Mouse (Mus musculus) skeletal muscle tissue, adult 2 months (tissue): ENCODE data around the gene Nav2.

ENCODE experiments used
- DNase-seq: peaks from one replicate; pipeline ENCODE4 v3.0.0-alpha.2; 2012; ENCODE audit warnings: low read depth, low spot score

Gene Nav2

GRCm38 (mm10) chr7:49548397-49548796, 639.9 kb downstream of the Nav2 start:
- DNase-seq: no peak

DNA sequence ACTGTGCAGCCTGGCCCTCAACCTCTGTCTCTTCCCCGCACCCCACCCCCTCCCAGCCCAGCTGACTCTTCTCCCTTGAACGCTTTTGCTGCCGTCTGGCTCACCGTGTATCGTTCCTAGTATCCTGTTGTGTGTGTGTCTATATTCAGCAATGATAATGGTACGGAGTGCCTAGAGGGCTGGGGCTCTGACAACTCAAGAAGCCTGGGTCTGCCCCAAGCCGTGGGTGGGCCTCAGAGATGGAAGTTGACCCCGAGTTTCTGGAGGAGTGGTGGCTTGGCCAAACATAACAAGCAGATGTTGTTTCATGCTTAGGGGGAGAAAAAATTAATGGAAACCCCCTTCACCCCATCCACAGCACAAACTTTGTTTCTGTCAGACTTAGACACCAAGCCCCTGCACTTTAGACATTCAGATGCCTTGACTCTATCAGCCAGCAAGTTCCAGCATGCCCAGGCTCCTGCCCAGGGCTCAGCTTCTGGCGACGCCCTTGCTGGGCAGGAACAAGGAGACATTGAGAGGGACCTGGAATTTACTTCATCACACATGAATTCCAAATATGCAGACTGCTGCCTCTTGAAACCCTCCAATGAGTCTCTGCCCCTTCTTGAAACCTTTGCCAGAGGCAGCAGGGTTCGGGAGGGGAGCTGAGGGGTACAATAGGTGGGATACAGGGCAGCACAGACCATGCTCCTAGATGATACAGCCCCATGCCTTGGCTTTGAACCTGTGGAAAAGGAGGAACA, 644.9 kb downstream of the Nav2 start:
- DNase-seq: no peak

DNA sequence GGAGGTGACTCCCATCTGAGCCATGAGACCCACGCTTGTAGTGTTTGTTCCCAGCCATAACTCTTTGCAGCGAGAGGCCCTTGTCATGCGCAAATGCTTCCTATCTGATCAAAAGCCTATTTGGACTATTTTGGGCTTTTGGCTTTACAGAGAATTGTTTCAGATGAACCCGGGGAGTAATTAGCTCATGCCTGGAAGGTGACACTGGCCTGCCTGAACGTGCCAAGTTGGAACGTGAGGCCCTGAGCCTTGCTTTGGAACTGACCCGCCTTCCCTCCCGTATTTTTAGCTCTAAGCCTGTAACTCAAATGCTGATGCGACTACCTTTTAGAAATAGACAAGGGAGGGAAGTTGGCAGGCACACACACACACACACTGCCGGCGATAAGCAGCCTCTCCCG, 649.7 kb downstream of the Nav2 start:
- peak; percentile 18 for DNase-seq

DNA sequence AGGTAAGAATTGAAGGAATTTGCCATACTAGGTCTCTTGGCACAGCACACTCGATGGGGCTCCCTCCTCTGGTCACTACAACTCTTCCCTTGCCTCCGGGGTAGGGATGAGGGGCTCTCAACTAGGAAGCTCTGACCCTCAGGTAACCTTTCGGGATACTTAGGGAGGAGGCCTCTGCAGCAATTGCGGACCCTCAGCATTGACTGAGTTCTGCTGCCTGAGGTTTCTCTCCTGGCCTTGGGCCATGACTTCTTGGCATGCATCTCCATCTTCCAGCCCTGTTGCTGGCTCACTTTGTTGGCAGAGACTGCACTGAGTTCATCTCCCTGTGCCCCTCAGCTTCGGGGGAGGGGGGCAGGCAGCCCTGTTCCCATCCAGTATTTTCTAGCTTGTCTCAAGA, 650.4 kb downstream of the Nav2 start:
- DNase-seq: no peak

GRCm38 (mm10) chr7:49560012-49560411, 651.5 kb downstream of the Nav2 start:
- no peak for DNase-seq

- no peak for DNase-seq
Measured at GRCm38 (mm10) chr7:49562404-49562803, 653.9 kb downstream of the Nav2 start.

GRCm38 (mm10) chr7:49562851-49563250, 654.3 kb downstream of the Nav2 start:
- no peak for DNase-seq

DNA sequence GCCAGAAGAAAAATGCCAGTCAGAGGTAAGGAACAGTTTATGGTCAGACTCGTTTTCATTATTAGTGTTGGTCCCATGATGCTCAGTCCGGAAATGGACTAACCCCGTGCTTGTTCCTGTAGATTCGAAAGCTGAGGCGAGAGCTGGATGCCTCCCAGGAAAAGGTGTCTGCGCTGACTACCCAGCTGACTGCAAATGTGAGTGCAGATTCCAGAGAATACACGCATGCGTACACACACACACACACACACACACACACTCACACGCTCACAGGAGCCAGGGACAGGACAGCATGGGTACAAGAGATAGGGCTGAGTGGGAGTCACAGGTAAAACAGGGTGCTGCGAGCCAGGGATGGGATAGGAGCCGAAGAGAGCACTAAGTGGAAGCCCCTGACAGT, 656.6 kb downstream of the Nav2 start:
- DNase-seq: no peak

- no peak for DNase-seq
Measured at GRCm38 (mm10) chr7:49565798-49566197, 657.3 kb downstream of the Nav2 start.

- DNase-seq: no peak
Measured at GRCm38 (mm10) chr7:49567346-49568034, 659.0 kb downstream of the Nav2 start.

- no peak for DNase-seq
Measured at GRCm38 (mm10) chr7:49569646-49570045, 661.1 kb downstream of the Nav2 start.

- DNase-seq: no peak
Measured at GRCm38 (mm10) chr7:49571606-49572005, 663.1 kb downstream of the Nav2 start.

GRCm38 (mm10) chr7:49575226-49575625, 666.7 kb downstream of the Nav2 start:
- no peak for DNase-seq

DNA sequence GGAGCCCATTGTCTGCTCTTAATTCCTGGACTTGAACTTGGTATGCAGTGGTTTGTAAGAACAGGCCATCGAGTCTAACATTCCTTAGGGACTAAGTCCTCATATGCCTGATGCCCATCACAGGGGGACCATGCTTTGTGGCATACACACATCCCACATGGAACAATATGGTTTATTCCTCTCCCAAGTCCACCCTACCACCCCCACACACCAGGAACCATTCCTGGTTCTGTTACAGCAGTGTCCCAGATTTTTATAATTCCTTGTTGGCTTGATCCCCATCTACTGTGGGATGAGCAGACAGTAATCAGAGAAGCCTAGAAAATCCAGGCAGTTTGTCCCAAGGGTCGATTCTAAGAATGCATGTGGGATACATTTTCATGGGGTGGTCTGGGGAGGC, 668.6 kb downstream of the Nav2 start:
- DNase-seq: no peak

- DNase-seq: no peak
Measured at GRCm38 (mm10) chr7:49581951-49582350, 673.4 kb downstream of the Nav2 start.

DNA sequence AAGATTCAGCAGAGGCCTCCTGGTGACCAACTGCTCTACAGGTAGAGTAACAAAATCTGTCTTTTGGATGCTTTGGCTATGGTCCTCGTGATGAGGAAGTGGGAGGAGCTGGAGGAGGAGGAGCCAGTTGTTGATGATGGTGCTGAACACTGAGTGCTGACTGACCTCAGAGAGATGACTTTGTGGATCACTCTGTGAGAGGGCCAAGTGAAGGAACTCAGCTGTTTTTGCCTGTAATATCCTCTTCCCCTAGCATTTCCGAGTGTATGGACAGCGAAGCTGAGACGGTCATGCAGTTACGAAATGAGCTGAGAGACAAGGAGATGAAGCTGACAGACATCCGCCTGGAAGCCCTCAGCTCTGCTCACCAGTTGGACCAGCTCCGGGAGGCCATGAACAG, 674.0 kb downstream of the Nav2 start:
- no peak for DNase-seq

DNA sequence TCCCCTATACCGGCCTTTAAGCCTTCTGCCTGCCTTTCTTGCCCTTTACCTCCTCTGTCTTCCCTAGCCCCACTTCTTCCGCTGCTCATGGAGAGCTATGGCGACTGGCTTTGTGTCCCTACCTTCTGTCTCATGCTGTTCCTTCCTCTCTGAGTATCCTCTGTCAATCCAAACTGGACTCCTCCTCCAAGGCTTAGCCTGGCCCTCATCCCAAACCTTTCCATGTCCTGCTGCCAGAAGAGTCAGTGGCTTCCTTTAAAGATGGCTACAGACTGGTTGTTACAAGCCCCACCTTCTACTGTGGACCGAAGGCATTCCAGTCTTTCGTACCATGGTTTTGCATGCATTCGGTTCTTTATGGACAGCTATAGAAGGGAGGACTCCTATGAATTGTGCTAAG, 674.7 kb downstream of the Nav2 start:
- no peak for DNase-seq

DNA sequence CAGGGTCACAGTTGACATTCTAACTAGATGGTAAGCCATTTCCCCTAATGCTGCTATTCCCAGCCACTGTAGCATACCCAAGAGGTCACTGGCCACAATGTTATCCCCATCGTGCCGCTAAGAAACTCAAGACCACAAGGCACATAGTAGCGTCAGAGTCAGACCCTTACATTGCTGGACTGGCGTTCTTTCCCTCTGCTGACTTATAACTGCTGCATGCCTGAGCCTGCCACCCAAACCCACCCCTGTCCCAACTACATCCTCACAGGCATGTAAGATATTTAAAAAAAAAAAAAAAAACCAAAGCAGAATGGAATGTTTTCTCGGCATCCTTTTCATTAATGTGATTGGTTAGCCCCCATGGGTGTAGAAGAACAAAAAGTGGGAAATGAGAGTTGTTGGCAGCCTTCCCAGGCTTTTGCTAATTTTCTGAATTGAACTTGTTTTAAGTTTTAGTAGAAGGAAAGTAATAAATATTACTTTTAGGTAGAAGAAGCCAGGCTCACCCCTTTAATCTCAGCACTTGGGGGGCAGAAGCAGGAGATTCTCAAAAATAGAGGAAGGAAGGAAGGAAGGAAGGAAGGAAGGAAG, 678.1 kb downstream of the Nav2 start:
- DNase-seq: no peak

DNA sequence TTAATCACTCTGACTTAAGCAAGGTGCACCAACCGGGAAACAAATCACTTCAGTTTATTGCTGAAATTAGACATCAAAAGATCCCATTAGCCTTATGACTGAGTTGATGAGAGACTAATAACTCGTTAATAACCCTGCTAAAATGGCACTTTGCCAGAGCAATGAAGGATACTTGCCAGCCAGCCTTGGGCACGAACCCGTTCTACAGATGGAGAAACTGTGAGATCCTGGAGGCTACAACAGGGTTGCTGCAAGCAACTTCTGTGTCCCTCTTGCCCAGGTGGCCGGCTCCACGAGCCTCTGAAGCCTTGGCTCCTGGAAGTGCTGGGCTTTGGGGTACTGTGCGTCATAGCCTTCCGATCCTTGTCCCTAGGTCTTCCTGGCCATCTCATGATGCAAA, 681.1 kb downstream of the Nav2 start:
- no peak for DNase-seq

DNA sequence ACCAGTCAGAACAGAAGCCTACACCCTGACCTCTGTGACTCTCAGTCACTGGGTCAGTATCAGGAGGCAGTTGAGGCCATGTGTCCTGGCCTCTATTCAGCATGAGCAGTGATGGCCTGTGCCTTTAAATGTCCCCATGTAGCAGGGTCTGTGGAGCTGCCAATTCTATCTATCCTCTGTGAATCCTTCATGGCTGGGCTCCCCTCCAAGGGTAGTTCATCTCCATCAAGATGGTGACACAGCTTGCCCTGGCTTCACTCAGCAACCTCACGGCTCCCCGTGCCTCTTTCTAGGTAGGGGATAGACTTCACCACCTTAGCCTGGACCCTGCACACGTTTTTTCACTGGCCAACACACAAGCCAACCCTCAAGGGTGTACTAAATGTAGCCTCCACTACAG, 689.3 kb downstream of the Nav2 start:
- no peak for DNase-seq

DNA sequence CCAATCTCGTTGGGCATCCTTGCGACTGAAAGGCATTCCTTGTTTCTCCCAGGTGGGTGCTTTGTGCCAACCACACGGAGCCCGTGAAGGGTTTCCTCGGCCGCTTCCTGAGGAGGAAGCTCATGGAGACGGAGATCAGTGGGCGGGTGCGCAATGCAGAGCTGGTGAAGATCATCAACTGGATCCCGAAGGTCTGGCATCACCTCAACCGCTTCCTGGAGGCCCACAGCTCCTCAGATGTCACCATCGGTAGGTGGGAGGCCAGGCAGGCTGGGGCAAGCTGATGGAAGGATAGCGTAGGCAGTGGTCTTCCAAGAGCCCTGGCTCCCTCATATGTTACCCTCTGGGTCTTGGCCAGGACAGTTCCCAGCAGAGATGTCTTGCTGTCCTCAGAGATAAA, 689.7 kb downstream of the Nav2 start:
- no peak for DNase-seq

DNA sequence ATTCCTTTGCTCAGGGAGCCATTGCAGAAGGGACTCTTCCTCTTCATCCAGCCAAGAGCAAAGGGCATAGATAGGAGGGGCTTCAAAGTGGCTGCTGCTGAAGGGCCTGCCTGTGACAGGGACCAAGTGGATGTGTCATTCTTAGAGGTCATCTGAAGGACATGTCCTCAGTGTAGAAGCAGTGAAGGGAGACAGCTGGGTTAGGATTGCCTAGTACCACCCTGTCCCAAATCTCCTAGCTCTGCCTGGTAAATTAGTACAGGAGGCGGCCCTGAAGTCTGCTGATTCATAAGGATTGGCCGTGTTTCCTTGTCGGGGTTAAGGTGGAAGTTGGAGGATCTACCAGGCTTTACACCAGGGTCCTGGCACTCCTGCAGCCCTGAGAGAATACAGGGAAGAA, 691.4 kb downstream of the Nav2 start:
- DNase-seq: no peak
